Mouse (Mus musculus) lung, postnatal 36 days (tissue): ENCODE measurements at regions not wholly inside any gene's neighbourhood (a gene's known extent, or its start where the extent isn't known, plus 50 kb on each side); places are given as distances from the start of the nearest gene placed in this dataset.

Experiments used
- DNase-seq: peaks from one replicate; pipeline ENCODE4 v3.0.0; 2022; ENCODE audit warnings: mixed read lengths

- DNase-seq, result no peak
Observed at GRCm38 (mm10) chr4:68648311-68648710, 305.9 kb downstream of the Brinp1 start.

- no peak for DNase-seq
Observed at GRCm38 (mm10) chr4:68633299-68633698, 320.9 kb downstream of the Brinp1 start.

- no peak for DNase-seq
Observed at GRCm38 (mm10) chr4:68624025-68624342, 330.2 kb downstream of the Brinp1 start.

GRCm38 (mm10) chr4:68623125-68624024, 330.8 kb downstream of the Brinp1 start:
- DNase-seq, result no peak

- no peak for DNase-seq
Observed at GRCm38 (mm10) chr4:68620585-68620984, 333.6 kb downstream of the Brinp1 start.

GRCm38 (mm10) chr4:68615706-68616397, 338.3 kb downstream of the Brinp1 start:
- no peak for DNase-seq

GRCm38 (mm10) chr4:68612263-68613012, 341.8 kb downstream of the Brinp1 start:
- no peak for DNase-seq

GRCm38 (mm10) chr4:68595256-68595655, 358.9 kb downstream of the Brinp1 start:
- DNase-seq, result no peak

- DNase-seq, result no peak
Observed at GRCm38 (mm10) chr4:68575375-68575774, 378.8 kb downstream of the Brinp1 start.

GRCm38 (mm10) chr4:68574610-68575167, 379.5 kb downstream of the Brinp1 start:
- peak; percentile 4 for DNase-seq

- DNase-seq, result peak; percentile 59
Observed at GRCm38 (mm10) chr4:68573333-68573732, 380.9 kb downstream of the Brinp1 start.

GRCm38 (mm10) chr4:68572521-68572920, 381.7 kb downstream of the Brinp1 start:
- DNase-seq, result no peak

GRCm38 (mm10) chr4:68536254-68536653, 417.9 kb downstream of the Brinp1 start:
- DNase-seq, result no peak

- no peak for DNase-seq
Observed at GRCm38 (mm10) chr4:68535815-68536214, 418.4 kb downstream of the Brinp1 start.

- DNase-seq, result no peak
Observed at GRCm38 (mm10) chr4:68532056-68532455, 422.1 kb downstream of the Brinp1 start.

GRCm38 (mm10) chr4:68487993-68488392, 466.2 kb downstream of the Brinp1 start:
- DNase-seq, result no peak

- no peak for DNase-seq
Observed at GRCm38 (mm10) chr4:68486876-68487275, 467.3 kb downstream of the Brinp1 start.

GRCm38 (mm10) chr4:68461783-68462182, 492.4 kb downstream of the Brinp1 start:
- DNase-seq, result no peak

GRCm38 (mm10) chr4:68416046-68416445, 538.2 kb downstream of the Brinp1 start:
- DNase-seq, result no peak

GRCm38 (mm10) chr4:68410785-68411184, 543.4 kb downstream of the Brinp1 start:
- no peak for DNase-seq

GRCm38 (mm10) chr4:68404364-68404763, 549.8 kb downstream of the Brinp1 start:
- no peak for DNase-seq

- no peak for DNase-seq
Observed at GRCm38 (mm10) chr4:68387097-68387496, 567.1 kb downstream of the Brinp1 start.

- DNase-seq, result no peak
Observed at GRCm38 (mm10) chr4:68382007-68382406, 572.2 kb downstream of the Brinp1 start.
